Mouse (Mus musculus) c-Kit-positive CD71-negative TER-119-negative erythroid progenitor cells, embryonic 14.5 days (primary cell): ENCODE data around the gene Tab1.
"Not testable (repeated sequence)": the region's sequence is repeated elsewhere in the genome, so short reads cannot be mapped to it uniquely, and the experiment has no call there.

Experiments
- DNase-seq: peaks from one replicate; pipeline ENCODE4 v3.0.0-alpha.2; 2013; ENCODE audit warnings: low read depth

The Tab1 gene

GRCm38 (mm10) chr15:80105490-80106410 is 27.2 kb upstream of the Tab1 start:
- no peak for DNase-seq

- DNase-seq: no peak
These were observed 25.8 kb upstream of the Tab1 start for GRCm38 (mm10) chr15:80107143-80107542.

GRCm38 (mm10) chr15:80107575-80107974 is 25.4 kb upstream of the Tab1 start:
- no peak for DNase-seq

- no peak for DNase-seq
These were observed 21.5 kb upstream of the Tab1 start for GRCm38 (mm10) chr15:80111436-80111835.

GRCm38 (mm10) chr15:80112499-80112898 is 20.4 kb upstream of the Tab1 start:
- DNase-seq: no peak

- DNase-seq: no peak
These were observed 18.5 kb upstream of the Tab1 start for GRCm38 (mm10) chr15:80114414-80114813.

- no peak for DNase-seq
These were observed 17.7 kb upstream of the Tab1 start for GRCm38 (mm10) chr15:80115256-80115655.

- no peak for DNase-seq
These were observed 16.8 kb upstream of the Tab1 start for GRCm38 (mm10) chr15:80115866-80116794.

GRCm38 (mm10) chr15:80117154-80117553 is 15.8 kb upstream of the Tab1 start:
- DNase-seq: peak; percentile 59

GRCm38 (mm10) chr15:80119076-80119475 is 13.9 kb upstream of the Tab1 start:
- DNase-seq: no peak

GRCm38 (mm10) chr15:80121721-80122325 is 11.1 kb upstream of the Tab1 start:
- no peak for DNase-seq

- not testable (repeated sequence) for DNase-seq
These were observed 10.5 kb upstream of the Tab1 start for GRCm38 (mm10) chr15:80122431-80122830.

GRCm38 (mm10) chr15:80124651-80125050 is 8.3 kb upstream of the Tab1 start:
- no peak for DNase-seq

- peak; percentile 33 for DNase-seq
These were observed 5.7 kb upstream of the Tab1 start for GRCm38 (mm10) chr15:80127191-80127590.

GRCm38 (mm10) chr15:80129982-80130381 is 2.9 kb upstream of the Tab1 start:
- DNase-seq: no peak

- DNase-seq: peak; percentile 26
These were observed 2.2 kb upstream of the Tab1 start for GRCm38 (mm10) chr15:80130689-80131088.

GRCm38 (mm10) chr15:80131421-80131820 is 1.5 kb upstream of the Tab1 start:
- DNase-seq: no peak

- DNase-seq: no peak
These were observed 475 bp upstream of the Tab1 start for GRCm38 (mm10) chr15:80132452-80132851.

- peak; percentile 51 for DNase-seq
These were observed 939 bp downstream of the Tab1 start for GRCm38 (mm10) chr15:80133682-80134449.

- DNase-seq: no peak
These were observed 1.5 kb downstream of the Tab1 start for GRCm38 (mm10) chr15:80134450-80134847.

- no peak for DNase-seq
These were observed 2.6 kb downstream of the Tab1 start for GRCm38 (mm10) chr15:80135499-80135898.
